Mouse (Mus musculus): ENCODE data around the gene Mmgt1.

Gene Mmgt1
- long read RNA-seq, experiment 1, full-length matches to known transcripts: 2 of 4 reads
- long read RNA-seq, experiment 1, partial matches to known transcripts: 0 of 4 reads
- long read RNA-seq, experiment 1, other reads (novel, unspliced or antisense): 2 of 4 reads
- long read RNA-seq, experiment 2, full-length matches to known transcripts: 1 of 3 reads
- long read RNA-seq, experiment 2, partial matches to known transcripts: 0 of 3 reads
- long read RNA-seq, experiment 2, other reads (novel, unspliced or antisense): 2 of 3 reads

- intact Hi-C loops (cut with DNase I): loop anchor here (10.0 kb wide), 1 partner anchor 457 kb away; the partner anchor contains the start of gene Htatsf1
Observed at GRCm38 (mm10) chrX:56597887-56598640, at the start of gene Mmgt1. Gene Mmgt1, minus strand, starts transcription at chrX:56598069.

GRCm38 (mm10) chrX:56640066-56640465 is 42.2 kb upstream of the Mmgt1 start:
- intact Hi-C loops (cut with DNase I): no loop called here

- intact Hi-C loops (cut with DNase I): no loop called here
Observed at GRCm38 (mm10) chrX:56636185-56636584, 38.3 kb upstream of the Mmgt1 start.

GRCm38 (mm10) chrX:56615236-56615635 is 17.4 kb upstream of the Mmgt1 start:
- intact Hi-C loops (cut with DNase I): no loop called here

GRCm38 (mm10) chrX:56610318-56610694 is 12.4 kb upstream of the Mmgt1 start:
- intact Hi-C loops (cut with DNase I): no loop called here

- intact Hi-C loops (cut with DNase I): no loop called here
Observed at GRCm38 (mm10) chrX:56609623-56610317, 11.9 kb upstream of the Mmgt1 start, which contains the start of gene Slc9a6. Gene Slc9a6, plus strand, starts transcription at chrX:56609757.

- intact Hi-C loops (cut with DNase I): no loop called here
Observed at GRCm38 (mm10) chrX:56609285-56609622, 11.4 kb upstream of the Mmgt1 start.

- intact Hi-C loops (cut with DNase I): no loop called here
Observed at GRCm38 (mm10) chrX:56607032-56607710, 9.3 kb upstream of the Mmgt1 start.

GRCm38 (mm10) chrX:56606536-56606935 is 8.7 kb upstream of the Mmgt1 start:
- intact Hi-C loops (cut with DNase I): no loop called here

GRCm38 (mm10) chrX:56597219-56597886 is 516 bp downstream of the Mmgt1 start:
- intact Hi-C loops (cut with DNase I): loop anchor here (10.0 kb wide), 1 partner anchor 457 kb away; the partner anchor contains the start of gene Htatsf1

- intact Hi-C loops (cut with DNase I): no loop called here
Observed at GRCm38 (mm10) chrX:56578200-56578599, 19.7 kb downstream of the Mmgt1 start.

GRCm38 (mm10) chrX:56572465-56572864 is 25.4 kb downstream of the Mmgt1 start:
- intact Hi-C loops (cut with DNase I): no loop called here

- intact Hi-C loops (cut with DNase I): no loop called here
Observed at GRCm38 (mm10) chrX:56553584-56553983, 44.3 kb downstream of the Mmgt1 start.

GRCm38 (mm10) chrX:56549506-56549905 is 48.4 kb downstream of the Mmgt1 start, which contains the start of gene Gm648:
Gene Gm648, minus strand, starts transcription at chrX:56549606.
- intact Hi-C loops (cut with DNase I): no loop called here

- intact Hi-C loops (cut with DNase I): no loop called here
Observed at GRCm38 (mm10) chrX:56537162-56537561, 60.7 kb downstream of the Mmgt1 start.

Small RNAs within 50 kb of the gene (microRNA-seq; reads per million reads assigned to microRNA genes)
- 0.86 to 1.1 reads per million in 2 experiments for gene Mir5116
